Mouse (Mus musculus) cerebellum, postnatal 14 days (tissue): ENCODE data around the gene Coil.
A peak's percentile ranks its signal among the peaks of the same experiment; 100 is the strongest.
"Not testable (repeated sequence)": the region's sequence is repeated elsewhere in the genome, so short reads cannot be mapped to it uniquely, and the experiment has no call there.

ENCODE experiments used
- DNase-seq, 2 experiments: peaks; one replicate each; pipeline ENCODE4 v3.0.0; 2021; ENCODE audit warnings: mixed read lengths in 2 of 2

Coil gene

GRCm38 (mm10) chr11:89006404-89006803 lies 36.4 kb downstream of the Coil start:
- DNase-seq: no peak

- DNase-seq: no peak
These were observed 37.5 kb downstream of the Coil start for GRCm38 (mm10) chr11:89007582-89007981.

GRCm38 (mm10) chr11:89009066-89009465 lies 39.0 kb downstream of the Coil start:
- DNase-seq: no peak

- no peak for DNase-seq
These were observed 39.4 kb downstream of the Coil start for GRCm38 (mm10) chr11:89009496-89009895.

- DNase-seq: no peak
These were observed 42.2 kb downstream of the Coil start for GRCm38 (mm10) chr11:89012241-89012640.

GRCm38 (mm10) chr11:89017514-89018182 lies 47.6 kb downstream of the Coil start:
- no peak for DNase-seq

- DNase-seq: no peak
These were observed 50.7 kb downstream of the Coil start for GRCm38 (mm10) chr11:89020681-89021305.

- no peak for DNase-seq
These were observed 51.6 kb downstream of the Coil start for GRCm38 (mm10) chr11:89021687-89022086.

GRCm38 (mm10) chr11:89022120-89022731 lies 52.2 kb downstream of the Coil start:
- no peak for DNase-seq

GRCm38 (mm10) chr11:89023477-89023876 lies 53.4 kb downstream of the Coil start:
- DNase-seq: no peak

- DNase-seq: peak; percentile 56 to 67
These were observed 54.3 kb downstream of the Coil start for GRCm38 (mm10) chr11:89024181-89024881.

GRCm38 (mm10) chr11:89025603-89026002 lies 55.6 kb downstream of the Coil start:
- DNase-seq: no peak

GRCm38 (mm10) chr11:89026117-89026516 lies 56.1 kb downstream of the Coil start:
- no peak for DNase-seq

- DNase-seq: no peak
These were observed 57.9 kb downstream of the Coil start for GRCm38 (mm10) chr11:89027955-89028361.

- DNase-seq: no peak
These were observed 58.9 kb downstream of the Coil start for GRCm38 (mm10) chr11:89028871-89029405.

- no peak for DNase-seq
These were observed 60.5 kb downstream of the Coil start for GRCm38 (mm10) chr11:89030552-89030951.

- DNase-seq: no peak
These were observed 61.1 kb downstream of the Coil start for GRCm38 (mm10) chr11:89031189-89031588.

- no peak for DNase-seq
These were observed 64.5 kb downstream of the Coil start for GRCm38 (mm10) chr11:89034592-89034991.

GRCm38 (mm10) chr11:89035552-89035951 lies 65.5 kb downstream of the Coil start:
- no peak for DNase-seq

- no peak for DNase-seq
These were observed 68.4 kb downstream of the Coil start for GRCm38 (mm10) chr11:89038496-89038895.

- peak; percentile 53 to 65 for DNase-seq
These were observed 69.3 kb downstream of the Coil start for GRCm38 (mm10) chr11:89039325-89039724.

- not testable (repeated sequence) for DNase-seq
These were observed 71.0 kb downstream of the Coil start for GRCm38 (mm10) chr11:89041073-89041472.
